Comparison of ENCODE assay signal across 9 mouse cellular contexts in genomic region chr10:44381397-44381796, GRCm38 (mm10).
A peak's percentile ranks its signal among the peaks of the same experiment; 100 is the strongest.
DNase-seq lines count a peak whose midpoint lies in the region; ATAC-seq and TF ChIP-seq lines count a peak whose summit lies in the region.
"Had no signal": no experiment of that assay in that cellular context is flagged by ENCODE, and none has a peak within 500 bp of the region (broad histone marks: within the 10 kb centered on the region; RNA-seq: fewer than 3 reads in every experiment).

No protein-coding gene starts in this region.

- no peak for DNase-seq in forebrain, embryonic 11.5 days (ENCODE audit: low spot score)
- peak; percentile 88 for DNase-seq in brain, adult 2 months (ENCODE audit: low read depth, low spot score)
- DNase-seq in frontal cortex, adult 2 months (ENCODE audit: extremely low spot score in 1 of 2, low spot score in 1 of 2): peak; percentile 29 to 50
- DNase-seq in heart, postnatal 4 days: peak; percentile 75
- peak; percentile 33 to 50 for DNase-seq in left cerebral cortex, adult 2 months (ENCODE audit: extremely low spot score in 1 of 2, low spot score in 2 of 2)
- DNase-seq in midbrain, embryonic 14.5 days: peak; percentile 79
- peak; percentile 5 for DNase-seq in thymus, postnatal 0 days (ENCODE audit: low spot score)

- no peaks in the 10 kb centered on the region for H3K36me3 ChIP-seq in forebrain, embryonic 15.5 days
- no peaks in the 10 kb centered on the region for H3K36me3 ChIP-seq in forebrain, embryonic 11.5 days (ENCODE audit: control insufficient read depth, insufficient read depth, low read length)
- no peaks in the 10 kb centered on the region for H3K36me3 ChIP-seq in midbrain, embryonic 14.5 days (ENCODE audit: control insufficient read depth, insufficient read depth, low read length)

- no peak overlapping the region for H3K9ac ChIP-seq in forebrain, embryonic 15.5 days (replicated peaks)
- no peak overlapping the region for H3K9ac ChIP-seq in forebrain, embryonic 11.5 days (ENCODE audit: low read length)
- H3K9ac ChIP-seq in midbrain, embryonic 14.5 days (replicated peaks; ENCODE audit: low read length): no peak overlapping the region

- no peak overlapping the region for H3K4me3 ChIP-seq in forebrain, embryonic 15.5 days
- no peak overlapping the region for H3K4me3 ChIP-seq in forebrain, embryonic 11.5 days (ENCODE audit: low read depth, low read length)
- H3K4me3 ChIP-seq in left cerebral cortex, adult 2 months: no peak overlapping the region
- H3K4me3 ChIP-seq in midbrain, embryonic 14.5 days (replicated peaks; ENCODE audit: low read depth, low read length): no peak overlapping the region

- no peaks in the 10 kb centered on the region for H3K27me3 ChIP-seq in forebrain, embryonic 15.5 days
- no peaks in the 10 kb centered on the region for H3K27me3 ChIP-seq in forebrain, embryonic 11.5 days (ENCODE audit: control insufficient read depth, insufficient read depth, low read length)
- no peaks in the 10 kb centered on the region for H3K27me3 ChIP-seq in midbrain, embryonic 14.5 days (ENCODE audit: control insufficient read depth, insufficient read depth, low read length)

- intact Hi-C loops in left cerebral cortex, adult 2 months (cut with DNase I): no loop called here

- peaks cover 30% of the 10 kb centered on the region for H3K4me1 ChIP-seq in forebrain, embryonic 15.5 days
- H3K4me1 ChIP-seq in forebrain, embryonic 11.5 days (replicated peaks; ENCODE audit: control insufficient read depth, insufficient read depth, low read length): 0 out of 2 replicates have a peak, but pooled peaks cover 1% of the 10 kb centered on the region
- H3K4me1 ChIP-seq in midbrain, embryonic 14.5 days (ENCODE audit: control insufficient read depth, insufficient read depth, low read length): 0 out of 2 replicates have a peak, but pooled peaks cover 5% of the 10 kb centered on the region

- WGBS in forebrain, embryonic 15.5 days: 24% methylated on average over 3 of the region's 3 CpGs
- 43% methylated on average over 3 of the region's 3 CpGs for WGBS in forebrain, embryonic 11.5 days
- WGBS in midbrain, embryonic 14.5 days: 31% methylated on average over 3 of the region's 3 CpGs

- TF ChIP-seq CTCF in left cerebral cortex, adult 2 months (IDR thresholded peaks at IDR 0.05): no peak

- H3K4me2 ChIP-seq in forebrain, embryonic 15.5 days (replicated peaks): no peak overlapping the region
- no peak overlapping the region for H3K4me2 ChIP-seq in forebrain, embryonic 11.5 days (ENCODE audit: low read depth, low read length, severe bottlenecking)
- H3K4me2 ChIP-seq in midbrain, embryonic 14.5 days (ENCODE audit: low read length): no peak overlapping the region

- no peak overlapping the region for H3K27ac ChIP-seq in forebrain, embryonic 15.5 days (replicated peaks)
- no peak overlapping the region for H3K27ac ChIP-seq in forebrain, embryonic 11.5 days (ENCODE audit: low read depth, low read length)
- H3K27ac ChIP-seq in left cerebral cortex, adult 2 months: no peak overlapping the region
- H3K27ac ChIP-seq in midbrain, embryonic 14.5 days (replicated peaks; ENCODE audit: low read depth, low read length): no peak overlapping the region
- H3K27ac ChIP-seq: liver, embryonic 14.5 days had no signal

- H3K9me3 ChIP-seq in forebrain, embryonic 15.5 days: no peaks in the 10 kb centered on the region
- no peaks in the 10 kb centered on the region for H3K9me3 ChIP-seq in forebrain, embryonic 11.5 days (ENCODE audit: control insufficient read depth, low read length)
- no peaks in the 10 kb centered on the region for H3K9me3 ChIP-seq in midbrain, embryonic 14.5 days (ENCODE audit: control insufficient read depth, low read length)

- ATAC-seq in forebrain, embryonic 15.5 days (replicated peaks): peak; percentile 59
- ATAC-seq in forebrain, embryonic 11.5 days (replicated peaks; ENCODE audit: low FRiP score): no peak
- ATAC-seq in midbrain, embryonic 14.5 days (ENCODE audit: low FRiP score, low TSS enrichment): no peak; the same call in 1 of the 2 replicates
